Mouse (Mus musculus) thymus, postnatal 4 days (tissue): ENCODE measurements at regions not wholly inside any gene's neighbourhood (a gene's known extent, or its start where the extent isn't known, plus 50 kb on each side); places are given as distances from the start of the nearest gene placed in this dataset.
A peak's percentile ranks its signal among the peaks of the same experiment; 100 is the strongest.

Experiments used
- DNase-seq: peaks from one replicate; pipeline ENCODE4 v3.0.0; 2021

- no peak for DNase-seq
These were observed 423.4 kb upstream of the Smim15 start for GRCm38 (mm10) chr13:107620887-107621286.

- DNase-seq, result no peak
These were observed 424.0 kb upstream of the Smim15 start for GRCm38 (mm10) chr13:107620210-107620609.

- DNase-seq, result no peak
These were observed 424.8 kb upstream of the Smim15 start for GRCm38 (mm10) chr13:107619430-107619927.

- DNase-seq, result no peak
These were observed 425.3 kb upstream of the Smim15 start for GRCm38 (mm10) chr13:107618796-107619429.

- no peak for DNase-seq
These were observed 425.9 kb upstream of the Smim15 start for GRCm38 (mm10) chr13:107618369-107618771.

- no peak for DNase-seq
These were observed 426.7 kb upstream of the Smim15 start for GRCm38 (mm10) chr13:107617582-107617981.

GRCm38 (mm10) chr13:107616775-107617174, 427.5 kb upstream of the Smim15 start:
- DNase-seq, result no peak

- peak; percentile 71 for DNase-seq
These were observed 435.2 kb upstream of the Smim15 start for GRCm38 (mm10) chr13:107608996-107609503.

GRCm38 (mm10) chr13:107607294-107607693, 437.0 kb upstream of the Smim15 start:
- DNase-seq, result no peak

- no peak for DNase-seq
These were observed 442.1 kb upstream of the Smim15 start for GRCm38 (mm10) chr13:107602149-107602548.

- DNase-seq, result no peak
These were observed 443.2 kb upstream of the Smim15 start for GRCm38 (mm10) chr13:107601132-107601439.

GRCm38 (mm10) chr13:107600331-107601131, 443.7 kb upstream of the Smim15 start:
- peak; percentile 33 for DNase-seq

- DNase-seq, result no peak
These were observed 445.1 kb upstream of the Smim15 start for GRCm38 (mm10) chr13:107599094-107599644.

- no peak for DNase-seq
These were observed 445.9 kb upstream of the Smim15 start for GRCm38 (mm10) chr13:107598391-107598790.

GRCm38 (mm10) chr13:107597217-107597616, 447.0 kb upstream of the Smim15 start:
- no peak for DNase-seq

GRCm38 (mm10) chr13:107596183-107596582, 448.1 kb upstream of the Smim15 start:
- no peak for DNase-seq

- DNase-seq, result no peak
These were observed 455.7 kb upstream of the Smim15 start for GRCm38 (mm10) chr13:107588399-107589002.

GRCm38 (mm10) chr13:107587678-107588077, 456.6 kb upstream of the Smim15 start:
- no peak for DNase-seq

- no peak for DNase-seq
These were observed 458.3 kb upstream of the Smim15 start for GRCm38 (mm10) chr13:107585936-107586335.

- no peak for DNase-seq
These were observed 458.9 kb upstream of the Smim15 start for GRCm38 (mm10) chr13:107585353-107585752.

- no peak for DNase-seq
These were observed 465.3 kb upstream of the Smim15 start for GRCm38 (mm10) chr13:107578968-107579367.

GRCm38 (mm10) chr13:107577809-107578208, 466.4 kb upstream of the Smim15 start:
- no peak for DNase-seq

GRCm38 (mm10) chr13:107577272-107577671, 467.0 kb upstream of the Smim15 start:
- DNase-seq, result no peak
